Mouse (Mus musculus): ENCODE data around the gene Mrpl23. TPM values are rescaled to one million over a fixed set of nuclear protein-coding genes. Genes with fewer than 3 reads are reported as not detected.

Mrpl23 gene
- polyA plus RNA-seq, 1 experiment from 2014 or later = 44.9 TPM

GRCm38 (mm10) chr7:142523200-142523990 lies 9.1 kb upstream of the Mrpl23 start:
- ATAC-seq = no peak
- Histone ChIP-seq H3K27ac (peak overlapping the region; percentile 69), H3K9ac (no peak overlapping the region), H3K9me3 (no peaks in the 10 kb centered on the region), H3K27me3 (replicated peaks) (no peaks in the 10 kb centered on the region), H3K4me2 (replicated peaks) (0 out of 2 replicates have a peak overlapping the region, but pooled peaks have one; percentile 12), H3K4me3 (replicated peaks) (no peak overlapping the region), H3K4me1 (replicated peaks) (peaks cover 58% of the 10 kb centered on the region), H3K36me3 (no peaks in the 10 kb centered on the region)
- 17% methylated on average over 17 of the region's 17 CpGs for WGBS

GRCm38 (mm10) chr7:142525342-142526178 lies 6.9 kb upstream of the Mrpl23 start:
- no peaks in the 10 kb centered on the region for H3K36me3 ChIP-seq
- H3K9me3 ChIP-seq = no peaks in the 10 kb centered on the region
- H3K9ac ChIP-seq = no peak overlapping the region
- H3K27ac ChIP-seq = peak overlapping the region; percentile 87
- no peaks in the 10 kb centered on the region for H3K27me3 ChIP-seq (replicated peaks)
- H3K4me1 ChIP-seq (replicated peaks) = peaks cover 68% of the 10 kb centered on the region
- 0 out of 2 replicates have a peak overlapping the region, but pooled peaks have one; percentile 1 for H3K4me2 ChIP-seq (replicated peaks)
- 29% methylated on average over 13 of the region's 13 CpGs for WGBS
- peak; percentile 32; the same call in 1 of the 2 replicates for ATAC-seq
- H3K4me3 ChIP-seq (replicated peaks) = no peak overlapping the region

GRCm38 (mm10) chr7:142529350-142529749 lies 3.1 kb upstream of the Mrpl23 start:
- no peaks in the 10 kb centered on the region for H3K9me3 ChIP-seq
- no peaks in the 10 kb centered on the region for H3K36me3 ChIP-seq
- peak; percentile 66 for ATAC-seq
- 39% methylated on average over 10 of the region's 10 CpGs for WGBS
- no peak overlapping the region for H3K9ac ChIP-seq
- no peaks in the 10 kb centered on the region for H3K27me3 ChIP-seq (replicated peaks)
- no peak overlapping the region for H3K4me2 ChIP-seq (replicated peaks)
- no peak overlapping the region for H3K4me3 ChIP-seq (replicated peaks)
- peak overlapping the region; percentile 80 for H3K27ac ChIP-seq
- H3K4me1 ChIP-seq (replicated peaks) = peaks cover 65% of the 10 kb centered on the region

- no peak overlapping the region for H3K4me3 ChIP-seq (replicated peaks)
- peak overlapping the region; percentile 4; the same call in 1 of the 2 replicates for H3K4me2 ChIP-seq (replicated peaks)
- H3K9me3 ChIP-seq = no peaks in the 10 kb centered on the region
- no peaks in the 10 kb centered on the region for H3K27me3 ChIP-seq (replicated peaks)
- H3K4me1 ChIP-seq (replicated peaks) = peaks cover 64% of the 10 kb centered on the region
- WGBS = 62% methylated on average over 4 of the region's 4 CpGs
- ATAC-seq = no peak
- no peaks in the 10 kb centered on the region for H3K36me3 ChIP-seq
- 0 out of 2 replicates have a peak overlapping the region, but pooled peaks have one; percentile 13 for H3K9ac ChIP-seq
- H3K27ac ChIP-seq = peak overlapping the region; percentile 97; the same call in 1 of the 2 replicates
Observed at GRCm38 (mm10) chr7:142531973-142532521, 439 bp upstream of the Mrpl23 start.

- Histone ChIP-seq H3K4me1 (replicated peaks) (peaks cover 61% of the 10 kb centered on the region), H3K27me3 (replicated peaks) (no peaks in the 10 kb centered on the region), H3K9me3 (no peaks in the 10 kb centered on the region), H3K4me3 (replicated peaks) (peak overlapping the region; percentile 64), H3K27ac (peak overlapping the region; percentile 97), H3K36me3 (no peaks in the 10 kb centered on the region), H3K9ac (peak overlapping the region; percentile 75), H3K4me2 (replicated peaks) (peak overlapping the region; percentile 85)
- ATAC-seq = peak; percentile 73
- 1% methylated on average over 43 of the region's 44 CpGs for WGBS
Observed at GRCm38 (mm10) chr7:142533059-142533855, 771 bp downstream of the Mrpl23 start.

- ATAC-seq = no peak
- Histone ChIP-seq H3K4me3 (replicated peaks) (no peak overlapping the region), H3K4me2 (replicated peaks) (0 out of 2 replicates have a peak overlapping the region, but pooled peaks have one; percentile 11), H3K36me3 (no peaks in the 10 kb centered on the region), H3K9ac (peak overlapping the region; percentile 75), H3K9me3 (no peaks in the 10 kb centered on the region), H3K4me1 (replicated peaks) (peaks cover 64% of the 10 kb centered on the region), H3K27ac (peak overlapping the region; percentile 97), H3K27me3 (replicated peaks) (no peaks in the 10 kb centered on the region)
- WGBS = 45% methylated on average over 4 of the region's 4 CpGs
Observed at GRCm38 (mm10) chr7:142535116-142535515, 2.6 kb downstream of the Mrpl23 start.

GRCm38 (mm10) chr7:142535832-142536231 lies 3.3 kb downstream of the Mrpl23 start:
- H3K9me3 ChIP-seq = no peaks in the 10 kb centered on the region
- peaks cover 66% of the 10 kb centered on the region for H3K4me1 ChIP-seq (replicated peaks)
- ATAC-seq = peak; percentile 40
- H3K4me2 ChIP-seq (replicated peaks) = no peak overlapping the region; the same call in 1 of the 2 replicates
- no peaks in the 10 kb centered on the region for H3K27me3 ChIP-seq (replicated peaks)
- H3K9ac ChIP-seq = no peak overlapping the region
- peak overlapping the region; percentile 97 for H3K27ac ChIP-seq
- H3K36me3 ChIP-seq = no peaks in the 10 kb centered on the region
- H3K4me3 ChIP-seq (replicated peaks) = no peak overlapping the region
- WGBS = 60% methylated on average over 5 of the region's 5 CpGs

GRCm38 (mm10) chr7:142537181-142537580 lies 4.7 kb downstream of the Mrpl23 start:
- H3K27me3 ChIP-seq (replicated peaks) = no peaks in the 10 kb centered on the region
- no peak overlapping the region for H3K9ac ChIP-seq
- H3K27ac ChIP-seq = peak overlapping the region; percentile 77
- no peak overlapping the region for H3K4me3 ChIP-seq (replicated peaks)
- no peak for ATAC-seq
- H3K36me3 ChIP-seq = no peaks in the 10 kb centered on the region
- whole genome bisulfite sequencing = 50% methylated on average over 5 of the region's 5 CpGs
- H3K9me3 ChIP-seq = no peaks in the 10 kb centered on the region
- H3K4me2 ChIP-seq (replicated peaks) = no peak overlapping the region
- H3K4me1 ChIP-seq (replicated peaks) = peaks cover 61% of the 10 kb centered on the region

GRCm38 (mm10) chr7:142537879-142538278 lies 5.4 kb downstream of the Mrpl23 start:
- H3K9ac ChIP-seq = peak overlapping the region; percentile 24
- ATAC-seq = peak; percentile 52; the same call in 1 of the 2 replicates
- no peaks in the 10 kb centered on the region for H3K9me3 ChIP-seq
- no peaks in the 10 kb centered on the region for H3K27me3 ChIP-seq (replicated peaks)
- H3K4me1 ChIP-seq (replicated peaks) = peaks cover 62% of the 10 kb centered on the region
- H3K4me3 ChIP-seq (replicated peaks) = no peak overlapping the region
- no peaks in the 10 kb centered on the region for H3K36me3 ChIP-seq
- WGBS = 10% methylated on average over 6 of the region's 6 CpGs
- H3K4me2 ChIP-seq (replicated peaks) = no peak overlapping the region; the same call in 1 of the 2 replicates
- H3K27ac ChIP-seq = peak overlapping the region; percentile 77

GRCm38 (mm10) chr7:142538291-142538690 lies 5.8 kb downstream of the Mrpl23 start:
- peak overlapping the region; percentile 24 for H3K9ac ChIP-seq

GRCm38 (mm10) chr7:142538766-142539165 lies 6.3 kb downstream of the Mrpl23 start:
- Histone ChIP-seq H3K9ac (peak overlapping the region; percentile 24), H3K4me2 (replicated peaks) (no peak overlapping the region), H3K4me3 (replicated peaks) (no peak overlapping the region), H3K4me1 (replicated peaks) (peaks cover 64% of the 10 kb centered on the region), H3K27ac (peak overlapping the region; percentile 77), H3K36me3 (no peaks in the 10 kb centered on the region), H3K9me3 (no peaks in the 10 kb centered on the region), H3K27me3 (replicated peaks) (no peaks in the 10 kb centered on the region)
- ATAC-seq = no peak
- 20% methylated on average over 6 of the region's 6 CpGs for WGBS

More at GRCm38 (mm10) chr7:142538291-142538690, 5.8 kb downstream of the Mrpl23 start:
- Histone ChIP-seq H3K27me3 (replicated peaks) (no peaks in the 10 kb centered on the region), H3K9me3 (no peaks in the 10 kb centered on the region), H3K36me3 (no peaks in the 10 kb centered on the region), H3K4me2 (replicated peaks) (no peak overlapping the region; the same call in 1 of the 2 replicates), H3K27ac (peak overlapping the region; percentile 77), H3K4me3 (replicated peaks) (no peak overlapping the region), H3K4me1 (replicated peaks) (peaks cover 64% of the 10 kb centered on the region)
- WGBS = 20% methylated on average over 4 of the region's 4 CpGs
- ATAC-seq = no peak

All from intestine, embryonic 15.5 days (tissue).